Mouse (Mus musculus) olfactory bulb, adult 2 months (tissue): ENCODE data around the gene Fbxo17.

ENCODE experiments used
- CTCF ChIP-seq: fragments of 200-500 bp; IDR thresholded peaks from 2 replicates; pipeline ENCODE4 v1.5.1; 2012; ENCODE audit warnings: low read depth, mild to moderate bottlenecking, low read length, moderate library complexity; ENCODE audit not compliant: insufficient read depth
- POLR2A ChIP-seq: fragments of 200-500 bp; IDR thresholded peaks from 2 replicates; pipeline ENCODE4 v1.6.1; 2012; ENCODE audit warnings: mild to moderate bottlenecking, low read depth, low read length, moderate library complexity; ENCODE audit not compliant: insufficient read depth

- TF ChIP-seq CTCF = no peak
- no peak for TF ChIP-seq POLR2A
These were observed 40.9 kb upstream of the Fbxo17 start for GRCm38 (mm10) chr7:28675746-28676145.
